Mouse (Mus musculus) frontal cortex, postnatal 14 days (tissue): ENCODE results near the gene Usp4.
"Not testable (repeated sequence)": the region's sequence is repeated elsewhere in the genome, so short reads cannot be mapped to it uniquely, and the experiment has no call there.

Experiments
- DNase-seq, 2 experiments: peaks; one replicate each; pipeline ENCODE4 v3.0.0; 2022; ENCODE audit warnings: low spot score in 2 of 2

Gene Usp4

GRCm38 (mm10) chr9:108347540-108348289, at the start of gene Usp4:
Gene Usp4 (plus strand): TSS chr9:108347853.
- DNase-seq: peak; percentile 70 to 78

GRCm38 (mm10) chr9:108301853-108302252, 45.8 kb upstream of the Usp4 start:
- DNase-seq: no peak

GRCm38 (mm10) chr9:108304716-108305115, 42.9 kb upstream of the Usp4 start:
- DNase-seq: no peak

DNA sequence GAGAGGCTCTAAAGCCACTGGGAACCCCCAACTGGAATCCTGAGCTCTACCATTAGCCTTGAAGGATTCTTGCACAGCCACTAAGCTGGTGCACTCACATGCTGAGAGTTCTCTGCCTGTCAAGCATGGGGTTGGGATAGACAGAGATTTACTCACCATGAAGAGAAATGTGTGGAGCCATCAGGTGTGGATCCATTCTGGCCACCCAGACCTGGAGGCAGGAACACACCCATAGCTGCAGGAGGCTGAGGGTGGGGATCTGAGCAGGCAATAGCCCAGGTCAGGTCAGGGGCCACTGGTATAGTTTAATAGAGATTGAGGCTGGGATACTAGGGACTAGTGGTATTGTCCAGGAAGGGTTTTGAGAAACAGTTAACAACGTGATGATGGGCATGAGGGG, 42.5 kb upstream of the Usp4 start:
- DNase-seq: peak in 1 of 2 experiments; percentile 16

GRCm38 (mm10) chr9:108305629-108306520, 41.8 kb upstream of the Usp4 start, which contains the start of the genes Rhoa and Tcta:
Gene Rhoa (plus strand): TSS chr9:108306129.
Gene Tcta (minus strand): TSS chr9:108306160.
- peak; percentile 98 to 100 for DNase-seq

- no peak for DNase-seq
Measured at GRCm38 (mm10) chr9:108306571-108306980, 41.1 kb upstream of the Usp4 start.

DNA sequence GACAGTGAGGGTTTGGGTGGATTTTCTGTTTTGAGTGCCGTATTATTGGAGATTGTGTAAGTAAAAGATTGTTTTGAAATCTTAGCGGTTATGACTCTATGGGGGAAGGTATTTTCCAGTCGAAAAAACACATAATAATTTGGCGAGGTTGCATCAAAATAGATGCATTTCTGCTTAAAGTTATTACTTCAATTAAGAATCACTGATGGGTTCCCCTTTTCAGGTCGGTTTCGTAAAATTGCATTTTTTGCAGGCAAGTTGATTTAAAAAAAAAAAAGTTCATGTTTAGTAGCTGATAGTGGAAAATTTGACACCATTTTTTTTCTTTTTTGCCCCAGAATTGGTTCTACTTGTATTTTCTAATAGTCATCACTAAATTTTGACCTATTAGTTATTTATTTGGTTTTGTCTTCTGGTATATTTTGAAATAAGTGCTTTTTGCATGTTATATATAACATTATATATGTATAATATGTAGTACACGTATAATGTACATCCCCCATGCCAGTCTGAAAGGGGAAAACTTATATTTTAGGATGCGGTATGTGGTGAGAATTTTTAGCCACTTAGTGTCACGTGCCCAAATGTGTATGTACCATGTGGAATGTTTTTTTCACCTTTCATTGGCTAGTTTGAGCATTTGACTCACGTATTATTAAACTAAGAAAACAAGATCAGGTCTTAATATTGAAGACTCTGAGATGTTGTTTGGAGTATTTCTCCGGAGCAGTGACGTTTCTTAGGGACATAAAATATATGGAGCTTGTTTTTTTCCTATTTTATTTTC, 40.4 kb upstream of the Usp4 start:
- DNase-seq: no peak

DNA sequence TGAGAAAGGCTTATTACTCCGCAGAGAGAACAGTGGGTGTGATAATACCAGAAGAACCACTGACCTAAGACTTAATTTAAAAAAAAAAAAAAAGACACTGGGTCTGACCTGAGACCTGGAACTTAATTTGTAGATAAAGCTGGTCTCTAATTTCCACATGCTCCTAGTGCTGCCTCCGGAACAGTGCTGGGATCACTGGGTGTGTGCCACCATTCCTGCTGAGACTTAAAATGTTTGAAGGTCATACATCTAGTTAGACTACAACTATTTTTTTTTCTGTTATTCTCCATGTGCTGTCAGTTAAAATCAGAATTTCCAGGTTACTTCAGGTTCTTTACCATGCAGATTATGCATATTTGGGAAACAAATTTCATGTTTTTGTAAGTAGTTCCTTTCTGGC, 39.5 kb upstream of the Usp4 start:
- DNase-seq: no peak

DNA sequence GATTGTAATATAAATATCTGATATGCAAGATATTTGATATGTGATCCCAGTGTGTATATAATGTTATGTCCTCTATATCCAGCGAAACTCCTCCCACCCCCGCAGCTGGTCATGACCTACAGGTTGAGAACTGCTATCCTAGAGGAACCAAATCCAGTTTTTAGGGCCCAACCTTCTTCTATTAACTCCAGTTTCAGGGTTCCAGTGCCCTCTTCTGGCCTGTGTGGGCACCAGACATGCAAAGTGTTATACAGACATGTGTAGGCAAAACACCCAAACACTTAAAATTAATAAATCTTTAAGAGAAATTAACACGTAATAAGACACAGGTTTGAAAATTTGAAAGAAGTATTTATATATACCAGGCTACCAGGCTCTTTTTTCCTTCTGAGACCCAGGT, 30.1 kb upstream of the Usp4 start:
- DNase-seq: no peak

- no peak for DNase-seq
Measured at GRCm38 (mm10) chr9:108318462-108318861, 29.2 kb upstream of the Usp4 start.

GRCm38 (mm10) chr9:108322054-108322453, 25.6 kb upstream of the Usp4 start:
- not testable (repeated sequence) for DNase-seq

DNA sequence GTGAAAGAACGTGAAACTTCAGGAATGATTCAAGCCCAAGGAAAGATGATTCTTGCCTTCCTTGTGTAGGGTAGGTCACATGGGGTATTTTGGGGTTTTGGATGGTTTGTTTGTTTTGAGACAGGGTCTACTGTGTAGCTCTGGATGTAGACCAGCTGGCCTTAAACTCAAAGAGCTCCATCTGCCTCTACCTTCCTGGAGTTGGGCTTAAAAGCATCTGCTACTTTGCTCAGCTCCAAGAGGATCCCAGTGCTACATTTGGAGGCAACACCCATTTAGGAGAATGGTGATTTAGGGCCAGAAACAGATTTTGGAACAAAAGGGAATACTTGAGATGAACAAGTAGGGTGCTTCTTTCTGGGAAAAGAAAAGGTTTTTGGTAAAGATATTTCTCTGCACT, 22.9 kb upstream of the Usp4 start:
- DNase-seq: no peak

- DNase-seq: no peak
Measured at GRCm38 (mm10) chr9:108325811-108326210, 21.8 kb upstream of the Usp4 start.

- DNase-seq: no peak
Measured at GRCm38 (mm10) chr9:108337848-108338550, 9.7 kb upstream of the Usp4 start.

- DNase-seq: no peak
Measured at GRCm38 (mm10) chr9:108338551-108338885, 9.1 kb upstream of the Usp4 start.

GRCm38 (mm10) chr9:108338886-108339781, 8.5 kb upstream of the Usp4 start, which contains the start of gene Gpx1:
Gene Gpx1 (plus strand): TSS chr9:108338903.
- DNase-seq: peak; percentile 81

DNA sequence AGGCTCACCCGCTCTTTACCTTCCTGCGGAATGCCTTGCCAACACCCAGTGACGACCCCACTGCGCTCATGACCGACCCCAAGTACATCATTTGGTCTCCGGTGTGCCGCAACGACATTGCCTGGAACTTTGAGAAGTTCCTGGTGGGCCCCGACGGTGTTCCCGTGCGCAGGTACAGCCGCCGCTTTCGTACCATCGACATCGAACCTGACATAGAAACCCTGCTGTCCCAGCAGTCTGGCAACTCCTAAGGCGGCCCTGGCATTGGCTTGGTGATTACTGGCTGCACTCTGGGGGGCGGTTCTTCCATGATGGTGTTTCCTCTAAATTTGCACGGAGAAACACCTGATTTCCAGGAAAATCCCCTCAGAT, 7.8 kb upstream of the Usp4 start:
- no peak for DNase-seq

DNA sequence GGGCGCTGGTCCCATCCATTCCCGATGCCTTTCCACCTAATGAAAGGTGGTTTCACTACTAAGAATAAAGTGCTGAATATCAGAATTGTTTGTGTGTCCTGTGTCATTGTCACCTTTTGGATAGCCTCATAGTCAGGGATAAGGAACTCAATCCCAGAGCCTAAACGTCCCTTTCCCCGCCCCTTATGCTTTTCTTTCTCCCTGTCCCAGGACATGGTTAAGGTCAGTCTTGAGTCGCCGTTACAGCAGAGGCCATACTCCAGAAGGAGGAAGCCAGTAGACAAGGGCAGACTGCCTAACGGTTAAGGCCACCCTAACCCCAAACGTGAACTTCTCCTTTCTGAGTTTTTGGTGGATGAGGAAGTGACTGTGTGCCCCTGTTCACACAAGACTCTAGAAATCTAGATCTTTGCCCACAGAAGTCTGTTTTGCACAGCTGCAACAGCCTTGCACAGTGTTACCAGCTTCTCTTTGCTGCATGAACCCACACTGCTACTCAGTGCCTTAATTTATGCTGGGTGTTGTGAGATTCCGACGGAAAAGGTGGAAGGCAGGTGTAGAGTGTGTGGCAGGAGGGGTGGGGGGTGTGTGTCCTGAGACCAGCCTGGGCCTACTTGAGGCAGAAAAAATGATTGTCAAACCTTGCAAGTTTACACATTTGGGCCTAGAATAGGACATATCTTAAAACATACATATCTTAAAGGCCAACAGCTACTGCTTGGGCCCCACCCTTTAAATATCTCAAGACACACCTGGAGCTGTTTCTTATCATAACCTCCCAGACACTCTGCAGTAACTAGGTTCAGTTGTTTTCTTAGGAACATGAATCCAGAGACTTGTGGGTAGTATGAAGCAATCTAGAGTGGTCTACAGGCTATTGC, 7.2 kb upstream of the Usp4 start:
- DNase-seq: no peak

GRCm38 (mm10) chr9:108341139-108341475, 6.5 kb upstream of the Usp4 start:
- DNase-seq: no peak
